Mouse (Mus musculus) MEL (cell line): Measurements from ENCODE around the gene Clic1. TPM values are rescaled to one million over a fixed set of nuclear protein-coding genes. Genes with fewer than 3 reads are reported as not detected.

Experiments
- DNase-seq: peaks from one replicate; pipeline ENCODE4 v3.0.0; 2011; ENCODE audit warnings: low read depth, low spot score
- H3K27ac ChIP-seq: 2 replicates; pipeline ENCODE4 v1.5.1; 2012; ENCODE audit warnings: low read depth, mild to moderate bottlenecking, control low read depth, low read length, moderate library complexity; ENCODE audit not compliant: control insufficient read depth
- H3K27me3 ChIP-seq, 2 experiments: fragments of 150-350 bp in 1 of 2; sonication (generic) in 1 of 2; 2 replicates each; pipeline ENCODE4 v1.6.1; 2012; ENCODE audit warnings: low read length in 2 of 2, mild to moderate bottlenecking in 2 of 2, improper control_type of control experiment in 1 of 2, moderate library complexity in 1 of 2; ENCODE audit not compliant: insufficient read depth in 2 of 2, control insufficient read depth in 1 of 2
- H3K36me3 ChIP-seq, 2 experiments: 2 replicates each; pipeline ENCODE4 v1.6.1; 2012 to 2014; ENCODE audit warnings: low read length in 2 of 2, improper control_type of control experiment in 1 of 2, inconsistent platforms in 1 of 2, mild to moderate bottlenecking in 1 of 2; ENCODE audit not compliant: insufficient read depth in 2 of 2, control insufficient read depth in 1 of 2
- H3K4me1 ChIP-seq, 2 experiments: fragments of 150-350 bp in 1 of 2; sonication (generic) in 1 of 2; 2 replicates each; pipeline ENCODE4 v1.6.1; 2012; ENCODE audit warnings: low read length in 2 of 2, improper control_type of control experiment in 1 of 2, mild to moderate bottlenecking in 1 of 2; ENCODE audit not compliant: insufficient read depth in 2 of 2, control insufficient read depth in 1 of 2
- H3K4me3 ChIP-seq, 2 experiments: fragments of 150-350 bp in 1 of 2; sonication (generic) in 1 of 2; 2 replicates each; pipeline ENCODE4 v1.5.1; 2012; ENCODE audit warnings: low read depth in 2 of 2, low read length in 2 of 2, mild to moderate bottlenecking in 2 of 2, moderate library complexity in 2 of 2, control low read depth in 1 of 2, improper control_type of control experiment in 1 of 2; ENCODE audit not compliant: control insufficient read depth in 1 of 2, insufficient read depth in 1 of 2
- H3K79me2 ChIP-seq: 2 replicates; pipeline ENCODE4 v1.6.1; 2012; ENCODE audit warnings: mild to moderate bottlenecking, low read length, moderate library complexity; ENCODE audit not compliant: control insufficient read depth, poor library complexity, insufficient read depth
- H3K9ac ChIP-seq: 2 replicates; pipeline ENCODE4 v1.6.1; 2012; ENCODE audit warnings: low read depth, mild to moderate bottlenecking, control low read depth, low read length, moderate library complexity; ENCODE audit not compliant: control insufficient read depth, poor library complexity, severe bottlenecking
- H3K9me3 ChIP-seq: fragments of 150-350 bp; sonication (generic); replicated peaks from 2 replicates; pipeline ENCODE4 v1.6.1; 2012; ENCODE audit warnings: mild to moderate bottlenecking, low read length, improper control_type of control experiment, moderate library complexity; ENCODE audit not compliant: insufficient read depth
- BHLHE40 ChIP-seq: IDR thresholded peaks from 2 replicates; pipeline ENCODE4 v1.6.1; 2012; ENCODE audit warnings: low read depth, mild to moderate bottlenecking, inconsistent platforms, low read length, improper control_type of control experiment, borderline replicate concordance
- CHD1 ChIP-seq: IDR thresholded peaks from 2 replicates; pipeline ENCODE4 v1.6.1; 2012; ENCODE audit warnings: low read depth, mild to moderate bottlenecking, inconsistent platforms, low read length, improper control_type of control experiment
- CHD2 ChIP-seq: IDR thresholded peaks from 2 replicates; pipeline ENCODE4 v1.6.1; 2011; ENCODE audit warnings: low read length, improper control_type of control experiment
- CTCF ChIP-seq, 3 experiments: IDR thresholded peaks in 2 of 3; conservative IDR thresholded peaks in 1 of 3; 2 replicates each; pipeline ENCODE4 v1.5.1; 2011 to 2012; ENCODE audit warnings: low read length in 3 of 3, low read depth in 2 of 3, mild to moderate bottlenecking in 2 of 3, improper control_type of control experiment in 1 of 3, inconsistent platforms in 1 of 3, mixed read lengths in 1 of 3, moderate library complexity in 1 of 3; ENCODE audit not compliant: control insufficient read depth in 1 of 3, insufficient read depth in 1 of 3, poor library complexity in 1 of 3, severe bottlenecking in 1 of 3
- E2F4 ChIP-seq: IDR thresholded peaks from 2 replicates; pipeline ENCODE4 v1.6.1; 2011; ENCODE audit warnings: low read depth, low read length, improper control_type of control experiment, borderline replicate concordance
- ELF1 ChIP-seq: IDR thresholded peaks from 2 replicates; pipeline ENCODE4 v1.6.1; 2014; ENCODE audit warnings: low read depth, mild to moderate bottlenecking, inconsistent platforms, low read length, improper control_type of control experiment, moderate library complexity
- EP300 ChIP-seq, 2 experiments: IDR thresholded peaks; 2 replicates each; pipeline ENCODE4 v1.6.1; 2011; ENCODE audit warnings: improper control_type of control experiment in 2 of 2, low read length in 2 of 2, low read depth in 1 of 2, mild to moderate bottlenecking in 1 of 2
- ETS1 ChIP-seq: IDR thresholded peaks from 2 replicates; pipeline ENCODE4 v1.6.1; 2012; ENCODE audit warnings: low read depth, mild to moderate bottlenecking, inconsistent platforms, low read length, improper control_type of control experiment, moderate library complexity
- GABPA ChIP-seq: IDR thresholded peaks from 2 replicates; pipeline ENCODE4 v1.6.1; 2012; ENCODE audit warnings: low read depth, mild to moderate bottlenecking, inconsistent platforms, low read length, improper control_type of control experiment, moderate library complexity
- GATA1 ChIP-seq: IDR thresholded peaks from 2 replicates; pipeline ENCODE4 v1.6.1; 2011; ENCODE audit warnings: low read depth, low read length, improper control_type of control experiment
- HCFC1 ChIP-seq: IDR thresholded peaks from 2 replicates; pipeline ENCODE4 v1.6.1; 2012; ENCODE audit warnings: low read depth, mild to moderate bottlenecking, inconsistent platforms, low read length, improper control_type of control experiment, moderate library complexity
- JUND ChIP-seq: IDR thresholded peaks from 2 replicates; pipeline ENCODE4 v1.6.1; 2011; ENCODE audit warnings: low read depth, mild to moderate bottlenecking, improper control_type of control experiment, low read length
- KAT2A ChIP-seq: conservative IDR thresholded peaks from 2 replicates; pipeline ENCODE4 v1.6.1; 2012; ENCODE audit warnings: low read depth, low read length, improper control_type of control experiment, inconsistent platforms
- MAFK ChIP-seq: IDR thresholded peaks from 2 replicates; pipeline ENCODE4 v1.6.1; 2011; ENCODE audit warnings: low read depth, mild to moderate bottlenecking, low read length, improper control_type of control experiment, borderline replicate concordance
- MAX ChIP-seq: IDR thresholded peaks from 2 replicates; pipeline ENCODE4 v1.6.1; 2011; ENCODE audit warnings: low read length, improper control_type of control experiment
- MAZ ChIP-seq: IDR thresholded peaks from 2 replicates; pipeline ENCODE4 v1.6.1; 2012; ENCODE audit warnings: low read depth, mild to moderate bottlenecking, inconsistent platforms, low read length, improper control_type of control experiment
- MEF2A ChIP-seq: IDR thresholded peaks from 2 replicates; pipeline ENCODE4 v1.6.1; 2014; ENCODE audit warnings: low read depth, mild to moderate bottlenecking, inconsistent platforms, low read length, improper control_type of control experiment; ENCODE audit not compliant: poor library complexity, insufficient replicate concordance, severe bottlenecking; ENCODE audit errors: extremely low read depth
- MXI1 ChIP-seq: IDR thresholded peaks from 2 replicates; pipeline ENCODE4 v1.6.1; 2011; ENCODE audit warnings: mild to moderate bottlenecking, low read depth, low read length, improper control_type of control experiment
- MYB ChIP-seq: IDR thresholded peaks from 2 replicates; pipeline ENCODE4 v1.6.1; 2011; ENCODE audit warnings: mild to moderate bottlenecking, low read depth, low read length, improper control_type of control experiment
- MYC ChIP-seq: IDR thresholded peaks from 2 replicates; pipeline ENCODE4 v1.6.1; 2011; ENCODE audit warnings: low read depth, mild to moderate bottlenecking, low read length, improper control_type of control experiment, moderate library complexity
- NELFE ChIP-seq: IDR thresholded peaks from 2 replicates; pipeline ENCODE4 v1.6.1; 2011; ENCODE audit warnings: low read depth, low read length, improper control_type of control experiment
- NRF1 ChIP-seq: IDR thresholded peaks from 2 replicates; pipeline ENCODE4 v1.6.1; 2014; ENCODE audit warnings: low read depth, mild to moderate bottlenecking, inconsistent platforms, low read length, improper control_type of control experiment, moderate library complexity; ENCODE audit not compliant: poor library complexity, insufficient read depth, severe bottlenecking
- POLR2A ChIP-seq, 2 experiments: IDR thresholded peaks; 2 replicates each; pipeline ENCODE4 v1.6.1; 2011 to 2012; ENCODE audit warnings: low read length in 2 of 2, mild to moderate bottlenecking in 2 of 2, control low read depth in 1 of 2, improper control_type of control experiment in 1 of 2, low read depth in 1 of 2, moderate library complexity in 1 of 2; ENCODE audit not compliant: control insufficient read depth in 1 of 2, insufficient read depth in 1 of 2, poor library complexity in 1 of 2
- POLR2AphosphoS2 ChIP-seq: IDR thresholded peaks from 2 replicates; pipeline ENCODE4 v1.6.1; 2011; ENCODE audit warnings: low read length, improper control_type of control experiment
- POLR2AphosphoS5 ChIP-seq: IDR thresholded peaks from 2 replicates; pipeline ENCODE4 v1.6.1; 2012; ENCODE audit warnings: low read depth, borderline replicate concordance, mild to moderate bottlenecking, inconsistent platforms, low read length, moderate library complexity, mixed read lengths
- RAD21 ChIP-seq: IDR thresholded peaks from 2 replicates; pipeline ENCODE4 v1.6.1; 2011; ENCODE audit warnings: mild to moderate bottlenecking, low read depth, low read length, improper control_type of control experiment
- RCOR1 ChIP-seq: IDR thresholded peaks from 2 replicates; pipeline ENCODE4 v1.6.1; 2012; ENCODE audit warnings: low read depth, mild to moderate bottlenecking, inconsistent platforms, low read length, improper control_type of control experiment
- SIN3A ChIP-seq: IDR thresholded peaks from 2 replicates; pipeline ENCODE4 v1.6.1; 2012; ENCODE audit warnings: low read length, improper control_type of control experiment, inconsistent platforms
- SMC3 ChIP-seq: IDR thresholded peaks from 2 replicates; pipeline ENCODE4 v1.6.1; 2011; ENCODE audit warnings: low read depth, low read length, improper control_type of control experiment
- TBP ChIP-seq: IDR thresholded peaks from 2 replicates; pipeline ENCODE4 v1.8.0; 2011; ENCODE audit warnings: low read depth, low read length, improper control_type of control experiment
- UBTF ChIP-seq: IDR thresholded peaks from 2 replicates; pipeline ENCODE4 v1.6.1; 2012; ENCODE audit warnings: low read depth, mild to moderate bottlenecking, inconsistent platforms, low read length, improper control_type of control experiment, moderate library complexity, borderline replicate concordance; ENCODE audit not compliant: insufficient read depth
- USF1 ChIP-seq: IDR thresholded peaks from 2 replicates; pipeline ENCODE4 v1.6.1; 2014; ENCODE audit warnings: low read depth, mild to moderate bottlenecking, inconsistent platforms, low read length, improper control_type of control experiment, moderate library complexity
- USF2 ChIP-seq, 2 experiments: IDR thresholded peaks; 2 replicates each; pipeline ENCODE4 v1.6.1; 2011 to 2012; ENCODE audit warnings: improper control_type of control experiment in 2 of 2, low read length in 2 of 2, borderline replicate concordance in 1 of 2, inconsistent platforms in 1 of 2, low read depth in 1 of 2, mild to moderate bottlenecking in 1 of 2; ENCODE audit not compliant: insufficient read depth in 1 of 2
- ZC3H11A ChIP-seq: IDR thresholded peaks from 2 replicates; pipeline ENCODE4 v1.6.1; 2012; ENCODE audit warnings: low read depth, mild to moderate bottlenecking, inconsistent platforms, low read length, improper control_type of control experiment
- ZKSCAN1 ChIP-seq: IDR thresholded peaks from 2 replicates; pipeline ENCODE4 v1.6.1; 2012; ENCODE audit warnings: low read depth, mild to moderate bottlenecking, inconsistent platforms, low read length, improper control_type of control experiment, moderate library complexity
- ZMIZ1 ChIP-seq: IDR thresholded peaks from 2 replicates; pipeline ENCODE4 v1.6.1; 2012; ENCODE audit warnings: low read depth, mild to moderate bottlenecking, inconsistent platforms, low read length, improper control_type of control experiment, moderate library complexity
- ZNF384 ChIP-seq: IDR thresholded peaks from 2 replicates; pipeline ENCODE4 v1.6.1; 2012; ENCODE audit warnings: low read depth, mild to moderate bottlenecking, inconsistent platforms, low read length, improper control_type of control experiment
- polyA plus RNA-seq, 2 experiments: library from polyadenylated mRNA; stranded (reverse) in 1 of 2; unstranded in 1 of 2; fragments of >175 nt in 1 of 2; fragments of >200 nt in 1 of 2; gene quantifications; 2 replicates each; pipeline versions ENCODE4 v1.2.1 to v1.2.4; 2012; ENCODE audit warnings: low replicate concordance in 2 of 2, low read depth in 1 of 2; ENCODE audit not compliant: insufficient read length in 2 of 2, insufficient read depth in 1 of 2, missing spikeins in 1 of 2
- total RNA-seq: library from RNA; depleted of rRNA; stranded (reverse); fragments of 300-350 nt; gene quantifications from 2 replicates; pipeline ENCODE4 v1.2.3, GENCODE M21; 2012

Gene Clic1
- total and polyA plus RNA-seq, 3 experiments: 309 to 335 (median 333) TPM

- peak; percentile 83 for DNase-seq
- no peaks in the 10 kb centered on the region for H3K27me3 ChIP-seq
- no peaks in the 10 kb centered on the region for H3K9me3 ChIP-seq
- no peaks in the 10 kb centered on the region for H3K79me2 ChIP-seq
- H3K27ac ChIP-seq: peak overlapping the region; percentile 96
- peaks cover 0 to 31% of the 10 kb centered on the region in 2 experiments; a peak in 2 of 4 replicates for H3K36me3 ChIP-seq
- H3K9ac ChIP-seq: peak overlapping the region; percentile 64
- peaks cover 22 to 36% of the 10 kb centered on the region in 2 experiments for H3K4me1 ChIP-seq
- peak overlapping the region in 1 of 2 experiments; percentile 5; a peak in 1 of 4 replicates for H3K4me3 ChIP-seq
- TF ChIP-seq MAX: peak; percentile 55
- no peak for TF ChIP-seq ZC3H11A
- TF ChIP-seq NELFE: peak; percentile 28; the same call in 1 of the 2 replicates
- 0 out of 2 replicates have a peak, but pooled peaks have one; percentile 41 for TF ChIP-seq CHD1
- no peak for TF ChIP-seq ZMIZ1
- no peak for TF ChIP-seq POLR2AphosphoS2
- TF ChIP-seq MXI1: peak; percentile 60
- TF ChIP-seq SMC3: peak; percentile 6; the same call in 1 of the 2 replicates
- no peak for TF ChIP-seq E2F4
- no peak for TF ChIP-seq KAT2A
- no peak for TF ChIP-seq MYB
- TF ChIP-seq USF1: peak; percentile 18; the same call in 1 of the 2 replicates
- TF ChIP-seq CHD2: no peak
- TF ChIP-seq GATA1: peak; percentile 91
- peak; percentile 21; the same call in 1 of the 2 replicates for TF ChIP-seq RCOR1
- no peak for TF ChIP-seq GABPA
- no peak for TF ChIP-seq RAD21
- no peak for TF ChIP-seq ELF1
- TF ChIP-seq ETS1: peak; percentile 79
- no peak for TF ChIP-seq MEF2A
- TF ChIP-seq NRF1: no peak
- peak; percentile 48; the same call in 1 of the 2 replicates for TF ChIP-seq MYC
- peak; percentile 83 to 94 for TF ChIP-seq EP300 (IDR thresholded peaks at IDR 0.05; ENCODE audit: low read depth in 1 of 2, low read length in 2 of 2)
- TF ChIP-seq HCFC1: 0 out of 2 replicates have a peak, but pooled peaks have one; percentile 33
- no peak for TF ChIP-seq USF2 (IDR thresholded peaks at IDR 0.05; ENCODE audit: borderline replicate concordance in 1 of 2, insufficient read depth in 1 of 2, low read depth in 1 of 2, low read length in 2 of 2)
- TF ChIP-seq BHLHE40: peak; percentile 25; the same call in 1 of the 2 replicates
- no peak for TF ChIP-seq ZNF384
- TF ChIP-seq MAFK: no peak
- no peak for TF ChIP-seq CTCF (IDR thresholded peaks at IDR 0.05 in 2 of 3, conservative IDR thresholded peaks at IDR 0.05 in 1 of 3; ENCODE audit: control insufficient read depth in 1 of 3, insufficient read depth in 1 of 3, low read depth in 2 of 3, low read length in 3 of 3, poor library complexity in 1 of 3, severe bottlenecking in 1 of 3)
- peak in 1 of 2 experiments; percentile 53; a peak in 1 of 4 replicates for TF ChIP-seq POLR2A (IDR thresholded peaks at IDR 0.05; ENCODE audit: control insufficient read depth in 1 of 2, insufficient read depth in 1 of 2, low read depth in 1 of 2, low read length in 2 of 2, poor library complexity in 1 of 2)
- no peak for TF ChIP-seq ZKSCAN1
- TF ChIP-seq SIN3A: peak; percentile 69
- TF ChIP-seq UBTF: no peak
- no peak for TF ChIP-seq JUND
- TF ChIP-seq TBP: no peak; the same call in 1 of the 2 replicates
- peak; percentile 24; the same call in 1 of the 2 replicates for TF ChIP-seq MAZ
- no peak for TF ChIP-seq POLR2AphosphoS5
Measured at GRCm38 (mm10) chr17:35104754-35105153, 55.0 kb downstream of the Clic1 start.
